Mouse (Mus musculus): ENCODE results near the gene Polr2e. TPM values are rescaled to one million over a fixed set of nuclear protein-coding genes. Genes with fewer than 3 reads are reported as not detected.
A peak's percentile ranks its signal among the peaks of the same experiment; 100 is the strongest.
"Not testable (repeated sequence)": the region's sequence is repeated elsewhere in the genome, so short reads cannot be mapped to it uniquely, and the experiment has no call there.

The Polr2e gene
- total RNA-seq, 2 experiments from 2014 or later: 66.6 to 70.7 TPM

DNA sequence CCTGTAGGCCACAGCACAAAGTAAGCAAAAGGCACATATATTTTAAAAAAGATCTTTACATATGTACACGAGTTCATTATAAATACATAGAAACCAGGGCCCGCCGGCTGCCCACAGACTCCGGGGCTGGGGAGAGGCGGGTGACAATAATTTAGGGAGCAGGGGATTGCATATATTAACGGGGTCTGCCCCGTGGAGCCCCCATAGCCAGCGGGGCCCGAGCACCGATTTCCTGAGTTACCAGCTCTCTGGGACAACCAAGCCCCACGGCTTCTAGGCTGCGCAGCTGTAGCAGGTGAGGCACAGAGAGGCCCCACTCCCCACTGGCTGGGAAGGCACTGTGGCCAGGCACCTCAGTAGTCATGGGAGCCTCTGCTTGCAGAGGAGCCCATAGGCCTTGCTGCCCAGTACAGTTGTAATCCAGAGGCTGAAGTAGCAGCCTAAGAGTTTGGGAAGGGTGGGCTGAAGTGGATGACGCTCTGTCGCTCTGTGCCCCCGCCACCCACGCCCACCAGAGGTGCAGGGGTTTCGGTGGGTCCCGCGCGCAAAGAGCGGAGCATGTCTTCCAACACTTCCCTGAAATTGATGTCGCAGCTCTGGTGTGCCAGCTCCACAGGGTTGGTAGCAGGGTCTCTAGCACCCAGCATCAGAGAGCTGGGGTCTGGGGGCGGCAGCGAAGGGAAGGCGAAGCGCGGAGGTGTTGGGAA is 17.5 kb upstream of the Polr2e start:
- DNase-seq: no peak

DNA sequence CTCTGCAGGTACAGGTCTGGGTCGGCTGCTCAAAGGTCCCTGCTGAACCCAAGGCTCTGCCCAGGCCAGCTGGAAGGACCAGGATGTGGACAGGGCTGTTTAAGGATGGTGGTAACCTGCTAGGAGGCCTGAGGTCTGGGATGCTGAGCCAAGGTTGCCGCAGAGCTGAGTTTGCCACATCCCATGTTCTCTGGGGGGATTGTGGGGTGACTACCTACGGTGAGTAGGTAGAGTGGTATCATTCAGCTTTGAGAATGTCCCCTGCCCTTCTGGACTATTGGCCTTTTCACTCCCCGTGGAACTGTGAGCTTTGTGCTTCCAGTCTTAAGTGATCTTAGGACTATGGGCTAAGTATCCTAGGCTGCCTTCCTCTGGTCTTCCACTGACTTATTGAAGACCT is 16.9 kb upstream of the Polr2e start:
- DNase-seq: no peak

DNA sequence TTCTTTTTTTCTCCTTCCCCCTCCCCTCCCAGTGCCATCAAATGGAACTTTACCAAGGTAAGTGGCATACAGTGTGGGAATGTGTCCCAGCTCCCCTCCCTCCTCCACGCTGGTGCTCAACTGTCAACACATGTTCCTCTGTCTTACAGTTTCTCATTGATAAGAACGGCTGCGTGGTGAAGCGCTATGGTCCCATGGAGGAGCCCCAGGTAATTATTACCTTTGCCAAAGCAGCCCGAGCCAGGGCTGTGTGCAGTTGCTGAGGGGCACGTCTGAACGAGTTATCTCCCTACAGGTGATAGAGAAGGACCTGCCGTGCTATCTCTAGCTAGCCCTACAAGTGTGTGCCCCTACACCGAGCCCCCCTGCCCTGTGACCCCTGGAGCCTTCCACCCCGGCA is 16.3 kb upstream of the Polr2e start:
- DNase-seq: no peak

DNA sequence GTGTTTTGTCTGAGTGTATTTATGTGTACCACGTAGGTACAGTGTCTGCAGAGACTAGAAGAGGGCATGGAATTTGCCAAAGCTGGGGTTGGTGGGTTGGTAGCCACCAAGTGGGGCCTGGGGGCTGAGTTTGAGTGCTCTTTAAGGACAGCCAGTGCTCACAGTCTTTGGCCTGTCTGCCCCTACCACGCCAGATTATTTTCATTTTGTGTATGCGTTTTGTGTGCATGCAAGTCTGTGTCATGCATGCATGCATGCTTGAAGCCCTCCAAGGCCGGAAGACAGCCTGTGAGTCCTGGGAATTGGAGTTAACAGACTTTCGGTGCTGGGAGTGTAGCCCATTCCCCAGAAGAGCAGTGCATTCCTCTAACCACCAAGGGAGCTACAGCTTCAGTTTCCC is 15.8 kb upstream of the Polr2e start:
- no peak for DNase-seq

DNA sequence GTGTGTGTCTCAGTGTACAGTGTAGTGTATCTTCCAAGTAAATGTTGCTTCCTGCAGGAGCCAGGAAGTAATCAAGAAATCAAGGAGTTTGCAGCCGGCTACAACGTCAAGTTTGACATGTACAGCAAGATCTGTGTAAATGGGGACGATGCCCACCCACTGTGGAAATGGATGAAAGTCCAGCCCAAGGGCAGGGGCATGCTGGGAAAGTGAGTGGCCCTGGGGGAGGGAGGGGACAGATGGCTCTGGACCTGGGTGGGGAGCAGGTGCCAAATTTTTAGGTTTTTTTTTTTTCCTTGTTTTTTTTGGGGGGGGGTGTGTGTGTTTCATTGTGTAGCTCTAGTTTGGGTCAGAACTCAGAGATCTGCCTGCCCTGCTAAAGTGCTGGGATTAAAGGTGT is 15.3 kb upstream of the Polr2e start:
- not testable (repeated sequence) for DNase-seq

DNA sequence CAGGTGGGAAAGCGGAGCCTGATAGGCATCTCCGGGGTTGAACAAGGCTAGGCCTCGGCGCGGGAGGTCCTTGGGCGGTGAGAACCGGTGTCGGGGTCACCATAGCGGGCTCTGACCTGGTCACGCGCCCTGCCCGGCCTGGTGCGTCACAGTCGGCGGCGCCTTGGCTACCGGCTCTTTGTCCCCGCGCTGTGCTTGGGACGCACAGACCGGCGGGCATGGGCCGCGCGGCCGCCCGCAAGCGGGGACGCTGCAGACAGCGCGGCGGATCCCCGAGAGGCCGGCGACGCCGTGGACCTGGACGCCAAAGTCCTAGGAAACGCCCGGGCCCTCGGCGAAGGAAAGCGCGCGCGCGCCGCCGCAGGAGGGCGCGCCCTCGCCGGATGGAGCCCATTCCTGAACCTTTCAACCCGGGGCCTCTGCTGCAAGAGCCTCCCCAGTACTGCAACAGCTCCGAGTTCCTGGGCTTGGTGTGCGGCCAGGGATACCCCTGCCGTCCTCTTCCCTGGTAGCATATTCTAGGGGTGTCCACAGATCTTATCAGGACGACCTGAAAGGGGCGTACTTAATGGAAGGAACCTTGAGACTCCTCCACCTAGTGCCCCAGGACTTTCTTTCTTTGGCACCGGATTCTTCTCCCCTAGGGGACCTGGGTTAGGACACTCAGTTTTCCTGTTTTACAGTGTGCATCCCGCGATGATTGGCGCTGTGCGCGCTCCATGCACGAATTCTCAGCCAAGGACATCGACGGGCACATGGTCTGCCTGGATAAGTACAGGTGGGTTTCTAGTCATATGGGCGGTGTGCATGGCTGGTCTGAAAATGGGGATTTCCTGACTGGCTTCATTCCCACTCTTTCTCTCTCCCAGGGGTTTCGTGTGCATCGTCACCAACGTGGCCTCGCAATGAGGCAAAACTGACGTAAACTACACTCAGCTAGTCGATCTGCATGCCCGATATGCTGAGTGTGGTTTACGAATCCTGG is 14.5 kb upstream of the Polr2e start:
- DNase-seq: peak; percentile 78

DNA sequence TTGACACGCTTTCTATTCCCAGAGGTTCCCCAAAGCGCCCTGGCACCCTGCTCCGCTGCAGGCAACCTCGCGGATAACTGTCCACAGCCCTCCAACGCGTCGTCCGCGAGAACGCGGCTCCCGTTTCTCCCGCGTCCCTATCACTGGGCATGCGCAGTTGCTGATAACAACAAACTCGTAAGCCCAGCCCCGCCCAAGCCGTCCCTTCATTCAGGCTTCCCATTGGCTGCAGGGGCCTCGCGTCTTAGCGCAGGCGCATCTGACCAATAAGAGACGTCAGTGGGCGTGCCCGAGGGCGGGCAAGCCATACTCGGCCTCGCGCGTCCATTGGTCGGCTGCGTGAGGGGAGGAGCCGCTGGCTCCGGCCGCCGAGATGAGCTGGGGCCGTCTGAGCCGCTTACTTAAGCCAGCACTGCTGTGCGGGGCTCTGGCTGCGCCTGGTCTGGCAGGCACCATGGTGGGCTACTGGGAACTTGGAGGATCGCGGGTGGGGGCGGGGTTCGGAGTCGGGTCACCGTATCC is 13.7 kb upstream of the Polr2e start:
- DNase-seq: peak; percentile 100

DNA sequence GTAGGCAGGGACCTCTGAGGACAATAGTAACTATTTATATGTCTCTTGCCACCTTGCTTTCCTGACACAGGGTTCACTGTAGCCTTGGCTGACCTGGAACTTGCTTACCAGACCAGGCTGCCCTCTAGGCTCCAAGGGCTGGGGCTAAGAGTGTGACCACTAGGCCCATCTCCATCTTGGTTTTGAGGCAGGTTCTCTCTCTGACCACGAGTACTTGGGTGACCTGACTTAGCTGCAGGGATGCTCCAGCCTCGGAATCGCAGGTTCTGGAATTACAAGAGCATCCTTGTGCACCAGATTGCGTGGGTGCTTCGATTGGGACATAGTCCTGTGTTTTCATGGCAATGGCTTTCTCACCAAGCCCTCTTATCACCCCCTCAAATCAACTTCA is 12.8 kb upstream of the Polr2e start:
- no peak for DNase-seq

DNA sequence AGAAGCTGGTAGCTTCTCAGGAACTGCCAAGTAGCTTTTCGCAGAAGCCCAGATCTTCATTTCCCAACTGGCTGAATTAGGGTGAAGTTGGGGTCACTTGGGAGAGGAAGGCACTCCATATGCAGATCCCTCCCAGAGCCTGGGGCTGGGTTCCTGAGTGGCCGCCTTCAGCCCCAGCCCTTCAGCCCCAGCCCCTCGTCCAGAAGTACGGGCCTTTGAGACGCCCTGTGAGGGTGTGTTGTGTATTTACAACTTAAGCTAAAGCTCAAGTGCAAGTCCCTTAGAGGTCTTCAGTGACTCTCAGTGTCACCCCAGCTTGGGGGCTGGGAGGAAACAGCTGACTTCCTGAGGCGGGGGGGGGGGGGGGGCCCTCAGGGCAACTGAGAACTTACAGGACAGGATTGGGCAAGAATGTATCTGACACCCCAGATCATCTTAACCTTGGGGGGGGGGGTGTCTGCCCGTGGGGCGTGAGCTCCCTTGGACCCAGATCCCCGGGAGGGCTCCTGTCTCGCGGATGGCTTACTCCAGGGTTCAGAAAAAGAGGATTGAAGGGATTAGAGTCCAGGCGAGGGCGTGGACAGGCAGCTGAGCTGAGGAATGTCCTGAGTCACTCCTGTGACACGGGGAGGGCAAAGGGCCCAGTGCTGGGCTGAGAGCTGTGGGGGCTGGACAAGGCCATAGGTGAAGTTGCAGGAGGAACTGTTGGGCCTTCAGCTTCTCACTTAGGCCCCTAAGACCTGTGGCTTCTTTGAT is 12.2 kb upstream of the Polr2e start:
- peak; percentile 58 for DNase-seq

DNA sequence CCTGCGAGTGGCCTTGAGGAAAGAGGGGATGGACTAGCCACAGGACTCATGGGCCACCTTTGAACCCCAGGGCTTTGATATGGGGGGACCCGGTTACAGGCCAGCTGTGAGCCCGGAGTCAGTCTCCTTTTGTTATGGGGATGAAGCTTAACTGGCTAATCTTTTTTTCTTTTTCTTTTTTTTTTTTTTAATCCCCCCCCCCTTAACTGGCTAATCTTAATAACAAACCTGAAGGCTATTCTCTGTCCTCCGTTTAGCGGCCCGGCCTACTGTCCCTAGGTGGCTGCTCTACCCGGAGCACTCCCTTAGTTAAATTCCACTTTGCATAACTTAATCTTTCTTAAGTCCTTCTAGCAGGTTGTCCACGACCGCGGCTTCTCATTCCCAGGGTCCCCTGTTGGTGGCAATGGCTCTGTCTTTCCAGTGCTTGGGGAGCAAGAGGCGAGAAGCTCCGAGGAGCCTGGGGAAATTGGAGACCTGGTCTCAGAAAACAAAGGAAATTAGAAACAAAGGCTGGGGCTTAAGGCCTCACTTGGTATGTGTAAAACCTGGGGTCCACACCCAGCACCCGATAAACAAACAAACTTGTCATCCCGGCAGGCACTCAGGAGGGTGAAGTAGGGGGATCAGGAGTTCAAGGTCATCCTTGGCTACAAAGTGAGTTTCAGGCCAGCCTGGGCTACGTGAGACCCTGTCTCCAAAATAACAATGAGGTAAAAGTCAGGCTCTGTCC is 11.5 kb upstream of the Polr2e start:
- no peak for DNase-seq

DNA sequence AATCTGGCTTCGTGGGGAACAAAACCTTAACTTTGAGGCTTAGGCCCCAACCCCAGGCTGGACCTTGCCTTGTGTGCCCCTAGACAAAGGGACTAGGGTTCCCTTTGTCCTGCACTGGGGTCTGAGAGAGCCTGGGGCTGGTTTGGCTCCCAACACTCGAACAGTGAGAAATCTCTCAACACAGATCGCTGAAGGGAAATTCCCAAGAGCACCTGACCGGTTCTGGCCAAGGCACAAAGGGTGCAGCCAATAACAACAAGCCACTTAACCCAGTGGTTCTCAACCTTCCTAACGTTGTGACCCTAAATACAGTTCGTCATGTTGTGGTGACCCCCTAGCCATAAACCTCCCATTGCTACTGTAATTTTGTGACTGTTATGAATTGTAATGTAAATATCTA is 10.6 kb upstream of the Polr2e start:
- no peak for DNase-seq

DNA sequence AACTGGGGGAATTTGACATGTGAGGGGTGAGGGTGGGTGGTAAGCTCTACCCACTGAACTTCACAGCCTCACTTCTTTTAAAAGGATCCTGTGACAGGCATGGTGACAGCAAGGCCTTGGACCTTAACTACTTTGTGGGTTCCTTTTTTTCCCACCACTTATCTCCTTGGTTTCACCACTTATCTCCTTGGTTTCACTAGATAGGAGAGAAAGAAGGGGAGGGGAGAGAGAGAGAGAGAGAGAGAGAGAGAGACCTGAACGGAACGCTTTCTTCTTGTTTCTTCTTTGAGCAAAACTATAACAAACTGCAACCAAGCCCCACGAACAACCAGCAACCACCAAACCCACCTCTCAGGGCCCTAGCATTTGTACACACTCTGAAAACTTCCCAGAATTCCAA is 9.2 kb upstream of the Polr2e start:
- no peak for DNase-seq

DNA sequence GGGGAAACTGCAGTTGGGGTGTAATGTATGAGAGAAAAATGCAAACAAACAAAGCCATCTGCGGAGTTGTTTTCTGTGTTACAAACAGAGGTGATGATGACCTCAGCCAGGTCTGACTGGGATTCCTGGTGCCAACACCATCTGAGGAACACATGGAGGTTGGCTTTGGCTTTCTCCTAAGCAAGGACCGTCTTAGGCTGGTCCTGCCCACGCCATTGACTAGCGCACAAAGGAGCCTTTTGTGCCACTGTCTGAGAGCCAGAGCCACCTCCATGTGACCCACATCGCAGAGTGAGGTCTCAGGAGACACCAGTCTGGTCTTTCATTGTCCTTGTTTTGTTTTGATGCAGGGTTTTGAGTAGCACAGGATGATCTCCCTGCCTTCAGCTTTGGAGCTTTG is 8.8 kb upstream of the Polr2e start:
- DNase-seq: no peak

DNA sequence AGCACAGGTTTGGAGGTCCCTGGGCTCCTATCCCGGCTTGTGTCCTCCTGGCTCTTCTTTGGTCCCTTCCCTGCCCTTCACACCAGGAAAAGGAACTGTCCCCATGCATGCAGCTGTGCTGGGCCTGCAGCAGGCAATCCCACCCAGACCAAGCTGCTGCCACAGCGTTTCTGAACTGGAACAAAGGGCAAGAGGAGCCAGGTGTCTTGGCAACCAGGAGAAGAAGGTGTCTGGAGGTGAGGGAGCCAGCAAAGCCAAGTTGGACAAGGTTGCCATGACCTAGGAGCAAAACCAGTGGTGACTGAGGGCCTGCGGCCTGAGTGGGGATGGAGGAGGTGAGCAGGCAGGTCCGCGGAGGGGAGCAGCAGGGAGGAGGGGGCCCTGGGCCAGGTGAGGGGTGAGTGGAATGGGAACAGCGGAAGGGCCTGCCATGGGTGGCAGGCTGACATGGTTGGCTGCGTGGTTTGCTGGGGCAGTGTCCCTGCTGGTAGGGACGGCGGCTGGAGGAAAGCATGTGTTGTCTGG is 7.5 kb upstream of the Polr2e start, which contains the start of gene Gpx4:
Gpx4 (plus strand) TSS at position 126 of the 525 bp plus-strand sequence.
- no peak for DNase-seq

DNA sequence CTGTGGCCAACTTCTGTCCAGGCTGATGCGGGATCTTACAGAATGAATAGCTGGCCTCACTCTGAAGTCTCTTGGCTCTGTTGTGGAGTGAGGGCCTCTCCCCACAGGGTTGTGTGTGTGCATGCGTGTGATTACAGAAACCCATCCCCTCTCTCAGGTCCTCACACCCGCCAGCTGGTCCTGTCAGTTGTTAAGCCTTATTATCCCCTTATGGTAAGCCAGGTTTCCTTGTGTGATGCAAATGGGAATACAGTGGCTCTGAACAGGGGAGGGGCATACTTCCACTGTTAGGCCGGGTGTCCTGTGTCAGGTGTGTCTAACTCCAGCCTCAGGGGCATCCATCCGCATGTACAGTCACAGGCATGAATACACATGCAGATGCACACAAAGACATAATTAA is 6.2 kb upstream of the Polr2e start:
- DNase-seq: no peak

DNA sequence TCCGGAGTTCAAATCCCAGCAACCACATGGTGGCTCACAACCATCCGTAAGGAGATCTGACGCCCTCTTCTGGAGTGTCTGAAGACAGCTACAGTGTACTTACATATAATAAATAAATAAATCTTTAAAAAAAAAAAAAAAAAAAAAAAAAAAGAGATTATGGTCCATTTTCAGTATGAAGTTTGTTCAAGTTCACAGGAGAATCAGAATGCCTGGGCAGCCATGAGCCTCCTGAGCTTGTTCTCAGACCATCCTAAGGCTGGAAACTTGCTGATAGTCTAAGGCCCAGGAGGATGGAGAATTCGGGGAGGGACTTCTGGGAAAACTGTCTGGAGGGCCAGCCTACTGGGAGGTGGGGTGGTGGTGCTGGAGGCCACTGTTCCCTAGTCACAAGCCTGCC is 5.8 kb upstream of the Polr2e start:
- not testable (repeated sequence) for DNase-seq

DNA sequence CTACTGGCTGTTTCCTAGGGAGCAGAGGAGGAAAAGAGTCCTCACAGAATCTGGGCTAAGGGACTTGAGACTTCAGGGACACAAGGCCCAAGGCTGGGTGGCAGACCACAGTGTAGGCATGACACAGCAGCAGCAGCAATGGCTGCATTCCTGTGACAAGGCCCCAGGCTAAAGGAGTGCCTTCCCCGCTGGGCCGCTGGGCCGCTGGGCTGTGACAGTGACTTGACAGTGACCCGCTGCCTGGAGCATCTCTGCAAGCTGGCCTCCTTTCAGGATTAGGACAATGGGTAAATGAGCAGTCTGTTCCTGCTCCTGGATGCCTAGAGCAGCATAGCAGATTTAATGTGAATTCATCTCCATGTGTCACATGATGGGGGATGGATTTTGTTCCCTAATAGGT is 4.5 kb upstream of the Polr2e start:
- DNase-seq: no peak

DNA sequence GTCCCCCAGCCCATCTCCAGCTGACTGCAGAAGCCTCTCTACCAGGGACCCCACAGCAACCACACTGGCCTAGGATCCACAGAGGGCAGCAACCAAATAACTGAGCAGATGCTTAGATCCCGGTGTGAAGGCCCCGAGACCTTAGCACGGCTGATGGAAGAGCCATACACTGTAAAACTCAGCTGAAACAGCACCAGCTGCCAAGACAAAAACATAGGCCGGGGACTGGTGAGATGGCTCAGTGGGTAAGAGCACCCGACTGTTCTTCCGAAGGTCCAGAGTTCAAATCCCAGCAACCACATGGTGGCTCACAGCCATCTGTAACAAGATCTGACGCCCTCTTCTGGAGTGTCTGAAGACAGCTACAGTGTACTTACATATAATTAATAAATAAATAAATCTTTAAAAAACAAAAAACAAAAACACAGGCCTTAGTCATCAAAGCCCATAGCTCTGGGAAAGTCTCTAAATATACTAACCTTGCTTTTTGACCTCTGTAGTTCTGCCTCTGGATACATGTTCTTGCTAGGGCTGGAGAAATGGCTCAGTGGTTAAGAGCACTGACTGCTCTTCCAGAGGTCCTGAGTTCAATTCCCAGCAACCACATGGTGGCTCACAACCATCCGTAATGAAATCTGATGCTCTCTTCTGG is 1.9 kb upstream of the Polr2e start:
- not testable (repeated sequence) for DNase-seq

DNA sequence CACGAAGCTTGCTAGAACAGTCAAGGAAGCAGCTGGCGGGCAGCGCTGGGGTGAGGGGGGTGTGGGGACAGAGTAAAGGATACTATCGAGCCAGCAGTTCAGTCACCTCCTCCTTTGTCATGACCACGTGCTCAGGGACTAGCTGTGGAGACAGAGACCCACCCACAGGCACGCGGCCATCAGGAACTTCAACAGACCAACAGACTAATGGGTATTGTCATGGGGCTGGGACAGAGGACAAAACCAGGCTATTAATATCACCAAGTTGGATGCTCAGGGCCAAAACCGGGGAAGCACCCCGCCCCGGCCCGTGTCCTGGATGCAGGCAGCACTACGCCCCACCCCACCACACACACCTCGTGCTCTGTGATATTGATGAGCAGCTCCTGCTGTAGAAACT is 2.8 kb downstream of the Polr2e start:
- DNase-seq: no peak

DNA sequence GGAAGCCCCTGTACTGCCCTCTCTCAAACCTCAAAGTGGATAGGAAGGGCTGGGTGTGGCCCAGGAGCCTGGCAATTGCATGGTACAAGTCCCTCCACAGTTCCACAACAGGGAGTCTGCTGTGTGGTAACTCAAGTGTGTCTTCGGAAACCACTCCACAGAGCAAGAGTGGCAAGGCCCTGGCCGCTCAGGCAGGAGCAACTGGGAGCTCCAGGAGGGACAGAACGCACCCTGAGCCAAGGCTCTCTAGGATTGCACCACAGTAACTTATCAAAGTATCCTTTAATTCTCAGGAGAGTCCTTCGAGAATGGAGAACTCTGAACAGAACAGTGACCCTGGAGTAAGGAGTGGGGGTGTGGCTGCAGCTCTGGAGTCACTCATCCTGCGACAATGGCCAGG is 3.9 kb downstream of the Polr2e start:
- no peak for DNase-seq

DNA sequence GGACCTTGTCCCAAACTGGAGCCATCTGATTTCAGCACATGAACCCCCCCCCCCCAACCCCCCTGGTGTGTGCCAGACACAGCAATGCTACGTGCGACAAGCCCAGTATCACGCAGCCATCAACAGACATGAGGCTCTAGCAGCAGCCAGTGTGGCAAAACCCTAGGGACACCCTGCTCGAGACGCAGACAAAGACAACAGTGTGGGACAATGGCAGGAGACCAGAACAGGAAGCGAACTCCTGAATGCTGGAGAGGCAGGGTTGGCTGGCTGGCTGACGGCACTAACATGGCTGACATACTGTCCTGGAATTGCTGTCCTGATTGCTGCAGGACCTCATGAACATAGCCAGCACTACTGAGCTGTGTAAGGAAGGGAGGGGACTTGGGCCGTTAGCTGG is 4.4 kb downstream of the Polr2e start:
- no peak for DNase-seq
